Mouse (Mus musculus): ENCODE results near the gene Lrrc8b. TPM values are rescaled to one million over a fixed set of nuclear protein-coding genes. Genes with fewer than 3 reads are reported as not detected.

The Lrrc8b gene
- polyA plus RNA-seq, 1 experiment from 2014 or later: 7.2 TPM

DNA sequence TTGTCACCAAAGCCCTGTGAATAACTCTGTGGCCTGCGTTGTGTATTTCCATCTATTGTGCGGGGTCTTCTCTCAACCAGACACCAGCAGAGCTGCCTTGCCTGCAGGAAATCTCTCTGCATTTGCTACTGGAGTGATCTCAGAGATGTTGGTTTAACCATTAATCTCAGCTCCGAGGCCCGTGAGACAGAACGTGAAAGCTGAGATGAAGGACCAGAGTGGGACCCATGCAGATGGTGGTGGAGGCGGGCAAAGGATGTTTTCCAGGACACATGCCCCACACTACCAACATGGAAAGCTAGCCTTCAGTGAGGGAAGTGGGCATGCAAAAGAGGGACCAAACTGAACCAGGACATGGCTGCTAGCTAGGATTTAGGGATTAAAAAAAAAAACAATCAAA lies 43.5 kb downstream of the Lrrc8b start:
- Histone ChIP-seq H3K9me3 (replicated peaks; ENCODE audit: low read length) (no peaks in the 10 kb centered on the region), H3K27me3 (ENCODE audit: insufficient read depth, low read length) (no peaks in the 10 kb centered on the region), H3K4me1 (replicated peaks; ENCODE audit: insufficient read depth, low read length) (no peaks in the 10 kb centered on the region), H3K27ac (no peak overlapping the region), H3K36me3 (ENCODE audit: insufficient read depth, low read length) (no peaks in the 10 kb centered on the region), H3K9ac (ENCODE audit: low read depth, low read length) (no peak overlapping the region), H3K4me3 (replicated peaks; ENCODE audit: low read depth, low read length) (no peak overlapping the region), H3K4me2 (ENCODE audit: low read length) (no peak overlapping the region)
- DNase-seq (ENCODE audit: low spot score): peak; percentile 55
- no peak for TF ChIP-seq CTCF (IDR thresholded peaks at IDR 0.05; ENCODE audit: low read depth)
- ATAC-seq (replicated peaks; ENCODE audit: low FRiP score, low read depth): no peak
- 21% methylated on average over 6 of the region's 6 CpGs for WGBS

DNA sequence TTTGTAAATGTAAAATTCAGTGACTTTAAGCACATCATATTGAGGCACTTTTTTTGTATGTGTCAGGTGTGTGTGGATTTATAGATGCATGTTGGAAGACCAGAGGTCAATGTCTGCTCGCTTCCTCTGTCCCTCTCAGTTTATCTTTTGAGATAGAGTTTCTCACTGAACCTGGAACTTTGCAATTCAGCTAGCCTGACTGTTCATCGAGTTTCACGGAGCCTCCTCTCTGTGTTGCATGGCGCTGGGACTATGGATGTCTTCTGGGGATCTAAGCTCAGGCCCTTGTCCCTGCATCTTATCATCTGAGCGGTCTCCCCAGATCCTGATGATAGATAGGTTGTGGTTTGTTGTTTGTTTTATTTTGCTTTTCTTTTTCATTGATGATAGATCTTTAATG lies 45.0 kb downstream of the Lrrc8b start:
- no peaks in the 10 kb centered on the region for H3K9me3 ChIP-seq (replicated peaks; ENCODE audit: low read length)
- no peaks in the 10 kb centered on the region for H3K4me1 ChIP-seq (replicated peaks; ENCODE audit: insufficient read depth, low read length)
- H3K36me3 ChIP-seq (ENCODE audit: insufficient read depth, low read length): no peaks in the 10 kb centered on the region
- DNase-seq (ENCODE audit: low spot score) (no peak), ATAC-seq (replicated peaks; ENCODE audit: low FRiP score, low read depth) (no peak)
- no peak overlapping the region for H3K9ac ChIP-seq (ENCODE audit: low read depth, low read length)
- no peak overlapping the region for H3K27ac ChIP-seq
- 63% methylated on average over 5 of the region's 5 CpGs for WGBS
- no peak overlapping the region for H3K4me3 ChIP-seq (replicated peaks; ENCODE audit: low read depth, low read length)
- no peak overlapping the region for H3K4me2 ChIP-seq (ENCODE audit: low read length)
- no peak for TF ChIP-seq CTCF (IDR thresholded peaks at IDR 0.05; ENCODE audit: low read depth)
- no peaks in the 10 kb centered on the region for H3K27me3 ChIP-seq (ENCODE audit: insufficient read depth, low read length)

DNA sequence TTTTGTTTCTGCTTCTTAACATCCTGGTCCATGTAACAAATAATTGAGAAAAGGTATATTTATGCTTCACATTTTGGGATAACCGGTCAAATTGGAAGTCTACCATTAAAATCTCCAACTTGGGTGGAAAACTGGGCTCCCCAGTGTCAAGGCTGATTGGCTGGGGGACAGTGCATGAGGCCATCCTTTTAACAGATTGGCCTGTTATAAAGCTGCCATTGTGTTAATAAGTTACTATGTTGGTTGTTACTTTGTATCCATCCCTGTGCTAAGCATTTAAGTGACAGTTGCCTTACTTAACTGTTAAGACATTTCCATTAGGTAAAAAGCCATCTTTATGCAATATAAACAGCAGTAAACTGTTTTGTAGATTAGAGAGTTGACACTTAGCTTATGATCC lies 45.5 kb downstream of the Lrrc8b start:
- DNase-seq (ENCODE audit: low spot score) (no peak), ATAC-seq (replicated peaks; ENCODE audit: low FRiP score, low read depth) (no peak)
- Histone ChIP-seq H3K27me3 (ENCODE audit: insufficient read depth, low read length) (no peaks in the 10 kb centered on the region), H3K4me1 (replicated peaks; ENCODE audit: insufficient read depth, low read length) (no peaks in the 10 kb centered on the region), H3K9ac (ENCODE audit: low read depth, low read length) (no peak overlapping the region), H3K36me3 (ENCODE audit: insufficient read depth, low read length) (no peaks in the 10 kb centered on the region), H3K4me2 (ENCODE audit: low read length) (no peak overlapping the region), H3K9me3 (replicated peaks; ENCODE audit: low read length) (no peaks in the 10 kb centered on the region), H3K27ac (no peak overlapping the region), H3K4me3 (replicated peaks; ENCODE audit: low read depth, low read length) (no peak overlapping the region)
- TF ChIP-seq CTCF (IDR thresholded peaks at IDR 0.05; ENCODE audit: low read depth): no peak
- WGBS: 83% methylated on average over 1 of the region's 1 CpGs

- no peaks in the 10 kb centered on the region for H3K4me1 ChIP-seq (replicated peaks; ENCODE audit: insufficient read depth, low read length)
- H3K4me3 ChIP-seq (replicated peaks; ENCODE audit: low read depth, low read length): no peak overlapping the region
- ATAC-seq (replicated peaks; ENCODE audit: low FRiP score, low read depth): no peak
- no peaks in the 10 kb centered on the region for H3K36me3 ChIP-seq (ENCODE audit: insufficient read depth, low read length)
- H3K27me3 ChIP-seq (ENCODE audit: insufficient read depth, low read length): no peaks in the 10 kb centered on the region
- TF ChIP-seq CTCF (IDR thresholded peaks at IDR 0.05; ENCODE audit: low read depth): no peak
- no peak for DNase-seq (ENCODE audit: low spot score)
- no peaks in the 10 kb centered on the region for H3K9me3 ChIP-seq (replicated peaks; ENCODE audit: low read length)
- H3K9ac ChIP-seq (ENCODE audit: low read depth, low read length): no peak overlapping the region
- no peak overlapping the region for H3K4me2 ChIP-seq (ENCODE audit: low read length)
- H3K27ac ChIP-seq: no peak overlapping the region
Measured at GRCm38 (mm10) chr5:105464671-105465070, 49.1 kb downstream of the Lrrc8b start.

DNA sequence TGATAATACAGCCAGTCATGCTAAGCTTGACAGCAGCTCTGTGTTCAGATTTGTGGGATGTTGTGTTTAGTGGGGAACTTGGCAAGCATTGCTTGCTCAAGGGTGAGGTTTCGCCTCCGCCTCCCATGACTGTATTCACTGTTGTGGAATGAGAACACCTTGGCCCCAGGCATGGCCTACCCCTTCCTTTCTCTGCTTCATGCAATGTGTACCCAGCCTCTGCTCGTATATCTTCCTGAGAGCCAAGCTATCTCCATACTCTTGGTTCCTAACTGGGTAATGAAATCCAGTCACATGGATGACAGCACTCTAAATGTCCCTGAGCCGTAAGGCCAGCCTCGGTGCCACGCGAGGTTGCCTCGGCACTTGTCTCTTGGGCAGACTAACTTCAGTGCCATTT lies 50.0 kb downstream of the Lrrc8b start:
- no peaks in the 10 kb centered on the region for H3K9me3 ChIP-seq (replicated peaks; ENCODE audit: low read length)
- H3K4me1 ChIP-seq (replicated peaks; ENCODE audit: insufficient read depth, low read length): no peaks in the 10 kb centered on the region
- DNase-seq (ENCODE audit: low spot score) (peak; percentile 33), ATAC-seq (replicated peaks; ENCODE audit: low FRiP score, low read depth) (no peak)
- no peak overlapping the region for H3K4me3 ChIP-seq (replicated peaks; ENCODE audit: low read depth, low read length)
- no peaks in the 10 kb centered on the region for H3K36me3 ChIP-seq (ENCODE audit: insufficient read depth, low read length)
- no peaks in the 10 kb centered on the region for H3K27me3 ChIP-seq (ENCODE audit: insufficient read depth, low read length)
- H3K9ac ChIP-seq (ENCODE audit: low read depth, low read length): no peak overlapping the region
- H3K27ac ChIP-seq: no peak overlapping the region
- WGBS: 51% methylated on average over 8 of the region's 8 CpGs
- H3K4me2 ChIP-seq (ENCODE audit: low read length): no peak overlapping the region
- no peak for TF ChIP-seq CTCF (IDR thresholded peaks at IDR 0.05; ENCODE audit: low read depth)

DNA sequence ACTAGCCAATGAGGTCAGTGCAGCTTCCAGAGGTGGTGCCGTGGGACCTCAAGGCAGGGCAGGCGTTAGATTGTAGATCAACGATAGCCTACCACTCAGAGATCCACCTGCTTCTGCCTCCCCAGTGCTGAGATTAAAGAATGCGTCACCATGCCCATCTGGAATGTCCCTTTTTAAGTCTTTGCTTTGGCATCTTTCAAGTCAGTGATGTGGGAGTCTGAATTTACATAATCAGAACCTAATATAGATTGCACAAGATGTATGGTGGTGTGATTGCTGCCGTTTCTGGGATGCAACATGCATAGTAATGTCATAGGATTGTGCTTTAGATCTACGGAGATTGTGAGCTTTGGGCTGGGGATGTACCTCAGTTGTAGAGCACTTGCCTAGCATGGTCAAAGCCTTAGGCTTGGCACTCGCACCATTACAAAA lies 50.9 kb downstream of the Lrrc8b start:
- H3K9ac ChIP-seq (ENCODE audit: low read depth, low read length): no peak overlapping the region
- no peaks in the 10 kb centered on the region for H3K36me3 ChIP-seq (ENCODE audit: insufficient read depth, low read length)
- DNase-seq (ENCODE audit: low spot score) (no peak), ATAC-seq (replicated peaks; ENCODE audit: low FRiP score, low read depth) (no peak)
- no peak overlapping the region for H3K4me3 ChIP-seq (replicated peaks; ENCODE audit: low read depth, low read length)
- H3K4me1 ChIP-seq (replicated peaks; ENCODE audit: insufficient read depth, low read length): no peaks in the 10 kb centered on the region
- H3K9me3 ChIP-seq (replicated peaks; ENCODE audit: low read length): no peaks in the 10 kb centered on the region
- WGBS: 97% methylated on average over 7 of the region's 7 CpGs
- H3K4me2 ChIP-seq (ENCODE audit: low read length): no peak overlapping the region
- H3K27me3 ChIP-seq (ENCODE audit: insufficient read depth, low read length): no peaks in the 10 kb centered on the region
- no peak for TF ChIP-seq CTCF (IDR thresholded peaks at IDR 0.05; ENCODE audit: low read depth)
- H3K27ac ChIP-seq: no peak overlapping the region

DNA sequence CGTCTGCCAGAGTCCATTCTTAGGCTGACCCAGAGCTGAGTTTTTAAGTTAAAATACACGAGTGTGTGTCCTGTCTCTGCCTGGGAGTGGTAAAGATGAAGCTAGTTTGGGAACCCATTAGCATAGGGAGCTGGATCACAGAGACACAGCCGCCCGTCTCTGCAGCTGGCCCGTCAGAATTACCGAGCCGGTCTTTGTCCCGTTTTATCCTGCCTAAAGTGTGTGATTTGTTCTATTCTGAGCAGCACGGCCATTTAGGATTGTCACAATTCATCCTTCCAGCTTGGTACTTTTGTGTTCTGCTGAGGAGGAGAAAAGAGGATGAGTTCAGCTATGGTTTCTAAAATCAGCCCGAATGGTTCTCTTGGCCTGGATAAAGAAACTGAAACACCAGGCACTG lies 51.7 kb downstream of the Lrrc8b start:
- no peak overlapping the region for H3K27ac ChIP-seq
- H3K4me2 ChIP-seq (ENCODE audit: low read length): no peak overlapping the region
- H3K4me1 ChIP-seq (replicated peaks; ENCODE audit: insufficient read depth, low read length): no peaks in the 10 kb centered on the region
- H3K27me3 ChIP-seq (ENCODE audit: insufficient read depth, low read length): no peaks in the 10 kb centered on the region
- H3K9me3 ChIP-seq (replicated peaks; ENCODE audit: low read length): no peaks in the 10 kb centered on the region
- H3K36me3 ChIP-seq (ENCODE audit: insufficient read depth, low read length): no peaks in the 10 kb centered on the region
- H3K9ac ChIP-seq (ENCODE audit: low read depth, low read length): no peak overlapping the region
- no peak for TF ChIP-seq CTCF (IDR thresholded peaks at IDR 0.05; ENCODE audit: low read depth)
- H3K4me3 ChIP-seq (replicated peaks; ENCODE audit: low read depth, low read length): no peak overlapping the region
- ATAC-seq (replicated peaks; ENCODE audit: low FRiP score, low read depth): no peak
- no peak for DNase-seq (ENCODE audit: low spot score)
- 89% methylated on average over 10 of the region's 10 CpGs for WGBS
